Mouse (Mus musculus) c-Kit-positive CD71-negative TER-119-negative erythroid progenitor cells, embryonic 14.5 days (primary cell): ENCODE results near the gene Ttc30a2.

Source experiments
- DNase-seq: peaks from one replicate; pipeline ENCODE4 v3.0.0-alpha.2; 2013; ENCODE audit warnings: low read depth

Gene Ttc30a2

DNA sequence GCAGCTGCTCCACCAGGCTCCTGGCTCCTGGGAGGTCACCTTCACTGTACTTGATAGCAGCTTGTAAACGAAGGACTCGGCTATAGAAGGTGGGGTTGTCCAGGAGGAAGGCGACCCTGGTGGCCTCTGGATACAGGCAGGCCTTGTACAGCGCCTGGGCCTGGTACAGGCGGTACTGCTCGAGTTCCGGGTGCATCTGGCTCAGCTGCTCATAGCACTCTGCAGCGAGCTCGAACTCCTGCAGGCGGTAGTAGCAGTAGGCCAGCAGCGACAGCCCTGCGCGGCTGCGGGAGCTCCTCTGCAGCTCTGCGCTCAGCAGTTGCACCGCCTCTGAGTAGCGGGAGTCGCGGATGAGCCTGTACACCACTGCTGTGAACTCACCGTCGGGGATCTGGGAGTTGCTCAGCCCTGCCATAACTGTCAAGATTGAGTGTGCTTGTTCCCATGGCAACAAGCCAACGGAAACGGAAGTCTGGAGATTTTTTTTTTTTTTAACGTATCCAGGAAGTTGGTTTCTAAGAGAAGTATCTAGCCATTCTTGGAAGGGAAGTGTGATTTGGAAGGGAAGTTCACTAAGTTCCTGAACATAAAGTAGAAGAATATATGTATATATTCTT, at the start of gene Ttc30a2:
Ttc30a2 (minus strand) TSS at position 419 of the 617 bp plus-strand sequence.
- DNase-seq: peak; percentile 23

DNA sequence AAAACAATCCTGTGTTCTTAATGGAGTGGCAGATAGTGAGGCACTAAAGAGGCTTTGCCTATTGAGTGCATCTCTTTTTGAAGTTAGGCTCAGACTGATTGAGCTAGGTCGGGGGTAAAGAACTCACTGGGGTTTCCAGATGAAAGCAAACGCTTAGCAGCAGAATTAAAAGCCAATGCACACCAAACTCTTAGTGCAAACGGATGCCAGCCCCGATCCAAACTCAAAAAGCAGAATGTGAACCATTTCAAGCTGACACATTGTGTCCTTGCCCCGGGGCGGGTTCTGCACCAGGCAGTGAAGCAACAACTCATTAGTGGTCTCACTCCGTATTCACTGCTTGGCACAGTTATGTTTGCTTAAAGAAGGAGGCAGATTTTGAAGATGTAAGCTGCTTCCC, 38.9 kb upstream of the Ttc30a2 start:
- DNase-seq: no peak

DNA sequence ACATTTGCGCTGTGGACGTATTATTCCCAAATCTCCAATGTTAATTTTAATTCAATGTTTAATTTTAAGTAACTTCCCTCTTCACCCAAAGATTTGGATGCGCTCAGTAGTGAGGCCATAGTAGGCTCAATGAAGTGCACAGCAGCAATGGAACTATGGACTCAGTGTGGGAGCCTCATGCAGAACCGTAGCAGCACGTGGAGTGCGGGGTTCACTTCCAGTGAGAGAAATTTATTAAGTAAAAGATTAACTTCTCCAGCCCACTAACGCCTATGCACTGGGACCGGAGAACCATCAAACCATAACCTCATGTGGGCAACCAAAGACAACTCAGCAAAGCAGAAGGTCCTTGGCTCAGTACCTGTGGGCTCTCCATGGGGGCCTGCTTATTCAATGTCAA, 38.2 kb upstream of the Ttc30a2 start:
- DNase-seq: no peak

DNA sequence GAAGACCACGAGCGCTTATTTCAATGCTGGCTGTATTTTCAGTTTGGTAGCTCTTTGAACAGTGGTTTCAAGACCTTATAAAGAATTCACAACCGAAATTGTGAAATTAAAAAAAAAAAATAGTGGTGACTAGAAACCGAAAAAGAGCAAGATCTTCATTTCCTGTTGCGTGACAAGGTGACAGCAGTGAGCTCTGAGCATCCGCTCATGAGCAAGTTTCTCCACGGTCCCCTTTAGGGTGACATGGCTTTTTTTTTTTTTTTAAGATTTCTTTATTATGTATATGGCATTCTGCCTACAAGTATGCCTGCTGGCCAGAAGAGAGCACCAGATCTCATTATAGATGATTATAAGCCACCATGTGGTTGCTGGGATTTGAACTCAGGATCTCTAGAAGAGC, 37.5 kb upstream of the Ttc30a2 start:
- DNase-seq: no peak

DNA sequence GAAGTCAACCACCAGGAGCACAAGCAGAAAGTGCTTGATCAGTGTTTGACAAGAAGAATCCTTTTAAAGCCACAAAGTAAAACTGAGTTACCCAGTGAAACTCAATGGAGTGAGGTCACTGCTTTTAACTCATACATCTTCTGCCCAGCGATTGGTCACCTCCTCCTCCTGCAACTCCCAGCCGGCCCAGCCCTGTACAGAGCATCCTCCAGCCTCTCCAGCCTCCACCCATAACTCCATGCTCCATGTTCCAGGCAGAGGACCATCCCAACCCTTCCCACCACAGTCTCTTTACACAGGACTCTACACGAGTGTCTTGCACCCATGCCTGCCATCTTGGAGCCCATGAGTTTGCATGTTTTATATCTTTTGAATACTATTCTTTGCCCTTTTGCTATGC, 36.7 kb upstream of the Ttc30a2 start:
- no peak for DNase-seq

DNA sequence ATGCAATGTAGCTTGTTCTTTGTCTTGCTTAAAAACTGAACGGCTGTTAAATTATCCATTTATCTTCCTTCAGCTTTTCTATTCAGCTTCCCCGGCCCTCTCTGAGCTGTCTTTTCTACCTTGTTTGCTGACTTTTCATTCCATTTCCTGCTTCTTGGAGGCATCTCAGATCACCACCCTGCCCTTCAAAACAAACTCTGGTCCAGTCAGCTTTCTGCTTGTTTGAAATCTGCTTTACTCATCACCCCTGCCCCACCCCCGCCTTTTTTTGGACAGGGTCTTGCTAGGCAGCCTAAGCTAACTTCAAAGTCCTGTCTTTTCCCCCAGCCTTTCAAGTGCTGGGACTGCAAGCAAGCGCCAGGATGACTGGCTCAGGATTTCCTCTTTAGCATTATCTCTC, 28.2 kb upstream of the Ttc30a2 start:
- no peak for DNase-seq

DNA sequence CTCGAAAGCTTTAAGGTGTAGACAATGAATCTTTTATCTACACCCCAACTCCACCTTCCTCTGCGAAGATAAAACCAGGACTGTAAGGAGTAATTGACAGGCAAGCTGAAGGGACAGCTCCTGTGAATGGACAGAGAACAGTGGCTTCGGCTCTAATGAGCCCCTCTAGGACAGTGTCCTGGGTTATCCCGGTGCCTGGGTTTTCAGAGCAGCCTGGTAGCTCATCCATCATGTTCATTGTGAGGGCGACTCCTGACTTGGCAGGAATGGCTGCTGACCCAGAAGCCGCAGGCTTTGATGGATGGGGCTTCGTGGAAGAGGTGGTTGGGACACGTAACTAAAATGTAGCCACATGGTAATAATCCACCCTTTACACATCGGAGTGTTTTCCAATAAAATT, 24.9 kb upstream of the Ttc30a2 start:
- DNase-seq: no peak

DNA sequence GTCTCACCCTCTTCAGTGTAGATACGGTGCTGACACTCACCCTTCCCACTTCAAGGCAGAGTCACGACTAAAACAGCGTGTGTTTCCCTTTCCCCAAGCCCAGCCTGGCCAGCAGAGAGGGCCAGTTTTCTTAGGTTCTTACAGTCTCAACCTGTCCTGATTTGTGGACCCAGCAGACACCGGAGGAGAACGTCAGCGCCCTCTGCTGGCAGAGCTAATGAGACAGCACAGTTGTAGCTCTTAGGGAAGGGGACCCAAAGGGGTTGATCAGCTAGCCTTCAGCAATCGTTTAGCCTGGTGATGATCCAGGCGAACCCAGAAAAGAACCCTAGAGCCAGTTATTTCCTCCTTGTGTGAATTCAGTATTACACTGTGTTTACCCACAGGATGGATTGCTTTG, 23.4 kb upstream of the Ttc30a2 start:
- DNase-seq: peak; percentile 41

DNA sequence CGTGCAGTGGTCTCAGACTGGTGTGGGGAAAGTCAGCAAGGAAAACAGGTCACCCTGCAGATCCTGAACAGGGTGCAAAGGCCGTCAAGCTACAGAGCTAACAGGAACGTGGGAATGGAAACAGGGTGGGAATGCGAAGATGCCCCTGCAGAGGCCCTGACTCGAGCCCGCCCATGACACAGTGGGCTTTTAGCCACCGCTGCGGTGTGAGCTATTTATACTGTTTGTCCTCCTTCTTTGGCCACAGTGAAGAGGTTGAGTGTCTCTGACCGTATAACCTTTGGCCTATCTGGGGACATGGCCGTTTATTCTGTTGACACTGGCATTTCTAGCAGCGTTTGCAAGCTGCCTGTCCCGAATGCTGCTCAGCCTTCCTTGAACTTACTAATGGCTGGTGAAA, 21.7 kb upstream of the Ttc30a2 start:
- DNase-seq: no peak

DNA sequence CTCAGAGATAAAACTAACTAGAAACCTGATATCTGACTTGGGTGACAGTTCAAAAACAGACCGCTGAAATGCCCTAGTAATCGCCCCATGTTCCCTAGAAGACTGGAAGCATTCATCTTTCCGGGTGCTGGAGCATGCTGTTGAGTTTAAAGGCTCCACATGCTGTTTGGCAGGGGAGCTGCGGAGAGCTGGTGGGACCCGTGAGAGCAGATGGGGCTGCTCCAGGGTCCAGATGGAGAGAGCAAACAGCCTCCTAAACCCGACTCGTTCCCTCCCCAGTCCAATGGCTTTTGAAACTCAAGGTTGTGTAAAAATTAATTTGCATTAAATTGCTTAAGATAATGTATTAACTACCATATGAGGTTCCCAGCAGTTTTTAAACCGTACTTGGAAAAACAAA, 20.7 kb upstream of the Ttc30a2 start:
- no peak for DNase-seq

DNA sequence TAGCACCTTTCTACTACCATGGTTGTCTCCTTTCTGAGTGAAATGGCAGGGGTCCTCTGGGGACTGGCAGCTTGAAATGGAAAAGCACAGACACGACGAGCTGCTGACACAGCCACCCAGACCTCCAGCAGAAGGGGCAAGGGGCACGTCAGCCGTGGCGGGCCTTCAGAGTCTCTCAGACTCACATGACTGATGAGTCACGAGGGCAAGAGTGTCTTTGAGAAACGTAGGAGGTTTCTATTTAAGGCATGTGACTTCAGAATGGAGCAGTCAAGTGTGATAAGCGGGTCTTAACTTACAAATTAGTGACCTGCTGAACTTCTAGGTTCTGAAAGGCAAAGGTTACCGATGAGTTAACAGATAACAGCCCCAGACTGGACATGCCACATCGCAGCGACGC, 19.8 kb upstream of the Ttc30a2 start:
- no peak for DNase-seq

DNA sequence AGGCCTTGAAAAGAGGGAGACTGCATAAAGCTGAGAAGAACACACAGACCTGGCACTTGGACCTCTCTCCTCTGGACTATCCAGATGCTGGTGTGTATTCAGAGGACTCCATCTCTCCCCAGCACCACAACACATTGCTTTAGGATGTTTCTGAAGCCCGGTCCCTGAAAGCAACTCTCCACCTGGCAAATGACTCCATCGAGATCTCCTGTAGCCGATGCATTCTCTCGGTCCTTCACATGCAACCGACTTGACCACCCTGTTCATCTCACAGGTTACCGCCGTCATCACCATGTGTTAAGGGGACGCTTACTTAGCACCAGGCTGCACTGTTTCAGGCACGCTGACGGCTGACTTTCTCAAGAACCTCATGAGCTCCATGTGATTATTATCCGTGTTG, 16.9 kb upstream of the Ttc30a2 start:
- no peak for DNase-seq

DNA sequence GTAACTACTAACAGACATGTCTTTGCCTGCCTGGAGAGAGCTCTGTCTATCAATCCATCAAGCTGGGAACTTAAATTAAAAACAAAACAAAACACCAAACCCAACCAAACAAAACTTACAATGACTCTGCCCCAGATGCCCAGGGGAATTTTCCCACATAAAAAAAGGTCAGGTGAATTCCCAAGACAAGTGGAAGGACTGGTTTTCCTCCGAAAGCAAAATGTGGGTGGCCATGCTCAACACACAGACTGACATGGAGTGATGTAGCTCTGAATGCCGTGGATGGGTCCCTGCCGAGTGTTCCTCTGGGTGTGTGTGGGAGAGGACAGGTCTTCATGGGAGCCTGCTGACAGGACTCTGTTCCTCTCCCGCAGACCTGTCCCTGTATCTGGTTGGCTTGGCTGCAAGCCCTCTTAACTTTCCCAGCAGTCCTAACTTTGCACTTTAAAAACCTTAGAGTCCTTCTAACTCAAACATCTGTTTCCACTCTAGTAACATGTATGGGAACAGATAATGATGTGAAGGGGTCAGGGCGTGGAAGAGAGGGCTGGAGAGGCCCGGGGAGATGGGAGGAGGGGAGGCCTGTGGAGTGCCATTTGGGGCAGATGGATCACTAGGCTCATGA, 13.7 kb upstream of the Ttc30a2 start:
- DNase-seq: no peak

DNA sequence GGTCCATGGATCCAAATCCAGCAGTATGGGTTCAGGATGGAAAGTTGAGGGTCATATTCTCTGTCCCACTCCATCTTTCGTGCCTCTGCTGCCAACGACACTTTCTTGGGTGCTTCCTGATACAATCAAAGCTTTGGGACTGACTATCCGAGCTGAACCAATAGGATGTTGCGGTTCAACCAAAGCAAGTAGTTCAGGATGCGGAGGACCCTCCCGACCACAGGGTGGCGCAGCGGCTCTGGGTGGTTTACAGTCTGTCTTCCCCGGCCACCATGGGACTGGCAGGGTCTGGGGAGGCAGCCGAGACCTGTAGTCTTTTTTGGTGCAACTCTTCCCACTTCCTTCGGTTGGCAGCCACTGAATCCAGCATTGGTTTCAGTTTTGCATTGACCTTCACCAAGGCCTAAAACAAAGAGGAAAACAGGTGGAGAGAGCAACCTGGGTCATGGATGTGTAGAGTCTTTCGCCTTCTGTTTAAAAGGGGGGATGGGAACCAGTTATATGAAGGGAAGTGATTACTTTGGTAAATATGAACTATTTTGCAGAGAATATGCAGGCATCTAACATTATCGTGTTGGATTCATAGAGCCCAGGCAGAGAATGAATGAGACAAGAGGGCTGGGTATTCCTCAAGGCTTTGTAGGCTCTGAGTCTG, 13.0 kb upstream of the Ttc30a2 start:
- DNase-seq: peak; percentile 60

DNA sequence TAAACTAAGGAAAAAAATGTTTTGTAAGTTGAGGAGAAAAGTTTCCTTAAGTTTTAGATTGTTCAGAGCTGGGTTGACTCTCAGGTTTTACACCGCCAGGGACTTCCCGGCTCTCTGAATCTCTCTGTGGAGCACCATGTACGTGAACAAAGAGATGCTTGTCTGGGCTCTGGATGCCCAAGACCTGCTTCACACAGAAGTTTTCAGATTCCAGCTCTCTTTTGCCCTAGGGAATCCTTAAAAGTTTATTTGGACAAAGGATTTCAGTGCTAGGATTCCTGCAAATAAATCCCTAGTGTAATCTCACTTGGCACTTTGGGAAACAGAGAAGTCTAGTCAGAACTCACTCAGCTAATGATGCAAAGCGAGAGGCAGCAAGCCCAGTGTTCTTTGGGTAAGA, 11.7 kb upstream of the Ttc30a2 start:
- no peak for DNase-seq

DNA sequence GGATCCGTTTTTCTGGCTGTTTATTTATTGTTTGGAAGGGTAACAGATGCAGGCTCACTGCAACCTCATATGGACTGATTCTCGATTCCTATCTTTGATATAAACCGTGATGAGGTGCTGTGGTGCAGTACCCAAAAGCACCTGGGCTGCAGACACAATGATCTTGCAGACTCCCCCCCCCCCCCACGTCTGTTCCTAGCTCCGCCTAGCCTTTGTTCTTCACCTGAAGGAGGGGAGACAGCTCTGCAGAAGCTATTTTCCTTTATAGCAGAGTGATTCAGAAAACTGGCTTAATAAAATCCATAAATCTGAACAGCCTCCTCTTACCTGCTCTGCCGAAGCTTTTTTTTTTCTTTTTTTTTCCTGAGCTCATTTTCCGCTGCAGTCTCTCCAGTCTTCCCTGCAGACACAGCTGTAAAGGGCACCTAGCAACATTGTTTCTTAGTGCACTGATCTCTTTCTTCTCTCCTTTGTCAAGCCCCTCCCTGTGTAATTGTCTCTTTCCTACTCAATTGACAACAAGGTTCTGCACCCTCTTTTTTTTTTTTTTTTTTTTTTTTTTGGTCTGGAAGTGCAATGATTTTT, 10.9 kb upstream of the Ttc30a2 start:
- DNase-seq: no peak

DNA sequence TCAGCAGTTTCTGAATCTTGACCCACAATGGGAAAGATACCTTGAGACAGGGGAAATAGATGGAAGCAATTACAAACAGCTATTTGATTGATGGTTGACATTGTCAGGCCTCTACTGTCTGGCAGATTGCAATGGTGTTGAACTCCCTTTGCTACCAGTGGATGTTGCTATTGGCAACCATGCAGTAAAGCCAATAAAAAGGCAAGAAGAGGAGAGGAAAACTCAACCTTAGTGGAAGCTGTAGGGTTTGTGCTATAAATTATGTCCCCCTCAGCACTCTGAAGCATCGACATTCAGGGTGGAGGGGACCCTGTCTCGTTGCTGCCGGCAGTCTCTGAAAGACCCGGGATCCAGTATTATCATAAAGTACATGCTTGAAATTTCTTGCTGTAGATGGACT, 10.4 kb upstream of the Ttc30a2 start:
- no peak for DNase-seq

DNA sequence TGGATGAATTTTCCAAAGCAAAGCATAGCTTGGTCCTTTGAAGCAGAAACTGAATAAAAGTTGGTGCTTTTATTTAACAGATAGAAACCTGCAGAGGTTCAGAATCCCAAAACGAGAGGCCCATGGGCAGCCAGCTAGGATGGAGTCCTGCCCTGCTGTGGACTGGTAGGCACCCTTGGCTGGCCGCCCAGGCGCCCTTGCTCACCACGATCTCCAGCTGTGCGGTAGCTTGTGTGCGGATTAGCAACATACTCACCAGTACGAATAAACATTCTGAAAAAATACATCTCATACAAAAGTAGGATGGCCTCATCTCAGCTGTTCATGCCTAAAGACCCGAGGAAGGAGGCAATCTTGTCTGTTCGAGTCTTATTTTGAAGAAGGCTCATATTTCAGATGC, 9.8 kb upstream of the Ttc30a2 start:
- no peak for DNase-seq

DNA sequence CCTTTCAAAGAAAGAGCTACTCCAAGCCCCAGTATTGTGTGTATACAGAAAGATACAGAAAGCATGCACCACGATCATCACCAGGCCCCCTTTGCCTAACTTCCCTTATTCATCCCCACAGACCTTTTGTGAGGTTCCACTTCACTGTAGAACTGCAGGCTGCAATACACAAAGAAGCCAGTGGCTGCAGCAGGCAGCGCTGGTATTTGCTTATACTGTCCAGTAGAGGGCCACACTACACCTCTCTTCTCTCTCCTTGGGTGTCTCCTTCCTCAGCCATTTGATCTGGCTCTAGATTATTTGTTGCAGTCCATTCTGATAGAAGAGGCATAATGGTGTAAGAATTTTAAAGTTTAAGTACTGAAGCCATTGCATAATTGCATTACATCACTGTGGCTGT, 7.2 kb upstream of the Ttc30a2 start:
- peak; percentile 53 for DNase-seq

DNA sequence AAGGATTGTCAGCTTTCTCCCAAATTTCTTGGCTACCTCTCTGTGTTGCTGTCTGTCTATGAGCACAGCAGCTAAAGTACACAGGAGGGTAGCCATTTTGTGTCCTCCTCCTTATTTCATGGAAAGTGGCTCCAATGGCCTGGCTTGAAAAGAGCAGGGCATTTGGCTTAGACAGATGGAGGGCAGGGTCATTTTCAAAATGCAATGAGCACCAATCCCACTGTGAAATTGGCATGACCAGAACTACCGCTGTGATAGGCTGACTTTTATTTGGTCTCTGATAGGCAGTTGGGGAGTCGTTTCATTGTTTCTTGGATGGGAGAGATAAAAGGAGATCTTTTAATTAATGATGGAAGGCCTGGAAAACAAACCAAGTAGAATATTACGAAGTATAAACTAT, 5.9 kb upstream of the Ttc30a2 start:
- no peak for DNase-seq

DNA sequence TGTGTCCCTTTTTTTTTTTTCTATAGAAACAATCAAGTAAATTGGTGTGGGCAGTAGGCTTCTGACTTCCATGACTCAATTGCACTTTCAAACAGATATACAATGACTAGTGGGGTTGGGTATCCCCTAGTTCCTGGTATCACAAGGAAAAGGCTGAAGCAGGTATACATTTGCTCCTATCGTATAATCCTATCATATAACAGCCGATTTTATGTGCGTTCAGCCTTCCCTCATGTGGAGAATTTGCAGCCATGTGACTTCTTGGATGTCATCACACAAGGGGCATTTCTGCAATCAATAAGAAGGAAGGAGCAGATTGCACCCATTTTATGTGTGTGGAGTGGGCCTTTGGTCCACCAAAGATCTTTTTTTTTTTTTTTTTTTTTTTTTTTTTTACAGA, 5.1 kb upstream of the Ttc30a2 start:
- no peak for DNase-seq

DNA sequence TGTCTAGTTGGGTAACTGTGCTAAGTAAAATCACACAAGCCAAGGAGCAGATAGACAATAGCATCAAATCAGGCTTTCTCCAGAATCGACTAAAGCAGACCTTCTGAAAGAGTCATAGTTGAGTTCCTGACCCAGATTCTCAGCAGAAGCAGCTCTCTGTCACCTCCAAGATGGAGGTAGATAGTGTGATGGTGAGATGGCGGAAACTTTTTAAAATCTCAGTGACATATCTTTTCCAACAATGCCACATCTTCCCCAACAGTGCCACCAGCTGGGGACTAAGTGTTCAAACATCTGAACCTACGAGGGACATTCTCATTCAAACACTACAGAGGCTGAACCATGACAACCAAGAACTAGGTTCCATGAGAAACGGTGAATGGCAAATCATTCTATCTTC, 4.7 kb upstream of the Ttc30a2 start:
- DNase-seq: no peak

DNA sequence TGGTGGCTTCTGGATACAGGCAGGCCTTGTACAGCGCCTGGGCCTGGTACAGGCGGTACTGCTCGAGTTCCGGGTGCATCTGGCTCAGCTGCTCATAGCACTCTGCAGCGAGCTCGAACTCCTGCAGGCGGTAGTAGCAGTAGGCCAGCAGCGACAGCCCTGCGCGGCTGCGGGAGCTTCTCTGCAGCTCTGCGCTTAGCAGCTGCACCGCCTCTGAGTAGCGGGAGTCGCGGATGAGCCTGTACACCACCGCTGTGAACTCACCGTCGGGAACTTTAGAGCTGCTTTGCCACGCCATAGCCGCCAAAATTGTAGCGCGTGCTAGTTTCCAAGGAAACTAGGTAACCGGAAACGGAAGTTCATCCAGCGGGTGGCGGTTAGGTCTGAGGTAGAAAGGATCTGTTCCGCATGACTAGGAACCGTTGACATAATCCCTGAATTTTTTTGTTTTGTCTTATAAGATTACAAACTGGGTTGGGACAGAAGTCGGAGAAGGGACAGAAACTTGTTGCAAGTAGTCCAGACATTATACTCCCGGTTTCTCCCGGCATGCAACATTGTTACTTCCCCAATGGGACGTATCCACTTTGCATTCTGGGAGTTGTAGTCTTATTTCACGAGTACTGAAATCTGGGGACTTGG, 3.6 kb upstream of the Ttc30a2 start, which contains the start of gene Ttc30a1:
Ttc30a1 (minus strand) TSS at position 528 of the 642 bp plus-strand sequence.
- peak; percentile 64 for DNase-seq
